Mouse (Mus musculus) kidney, postnatal 14 days (tissue): Measurements from ENCODE around the gene Gm45140.
A peak's percentile ranks its signal among the peaks of the same experiment; 100 is the strongest.
"Not testable (repeated sequence)": the region's sequence is repeated elsewhere in the genome, so short reads cannot be mapped to it uniquely, and the experiment has no call there.

Experiments used
- DNase-seq: peaks from one replicate; pipeline ENCODE4 v3.0.0; 2022; ENCODE audit warnings: mixed read lengths

Gm45140 gene

DNA sequence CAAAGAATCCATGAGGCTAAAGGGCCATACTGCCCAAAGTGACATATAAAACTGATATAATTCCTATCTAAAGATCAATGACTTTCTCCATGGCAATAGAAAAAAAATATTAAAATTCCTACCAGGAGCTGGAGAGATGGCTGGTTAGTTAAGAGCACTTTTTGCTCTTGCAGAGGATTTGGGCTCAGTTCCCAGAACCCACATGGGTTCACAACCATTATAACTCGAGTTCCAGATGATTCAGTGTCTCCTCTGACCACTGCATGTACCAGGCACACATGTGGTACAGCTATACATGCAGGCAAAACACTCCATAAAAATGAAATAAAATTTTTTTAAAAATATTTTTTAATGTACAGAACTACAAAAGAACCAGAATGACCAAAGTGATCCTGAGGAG lies 61.1 kb downstream of the Gm45140 start:
- no peak for DNase-seq

DNA sequence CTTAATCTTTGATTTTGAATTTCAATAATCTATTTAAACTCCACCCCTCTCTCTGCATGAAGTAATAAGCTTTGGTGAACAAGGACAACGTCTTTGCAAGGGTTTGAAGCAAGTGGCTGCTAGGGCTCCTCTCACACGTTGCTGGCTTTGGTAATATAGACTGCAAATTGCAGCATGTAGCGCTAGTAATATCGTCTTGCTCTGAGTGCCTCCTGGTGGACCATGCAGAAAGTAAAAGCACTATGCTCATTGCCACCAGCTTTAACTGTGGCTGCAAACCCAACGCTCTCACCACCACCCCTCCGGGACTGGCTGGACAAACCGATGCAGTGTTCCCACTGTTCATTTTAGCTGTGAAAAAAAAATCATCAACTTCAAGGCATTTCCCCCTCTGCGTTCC lies 65.0 kb downstream of the Gm45140 start:
- peak; percentile 39 for DNase-seq

DNA sequence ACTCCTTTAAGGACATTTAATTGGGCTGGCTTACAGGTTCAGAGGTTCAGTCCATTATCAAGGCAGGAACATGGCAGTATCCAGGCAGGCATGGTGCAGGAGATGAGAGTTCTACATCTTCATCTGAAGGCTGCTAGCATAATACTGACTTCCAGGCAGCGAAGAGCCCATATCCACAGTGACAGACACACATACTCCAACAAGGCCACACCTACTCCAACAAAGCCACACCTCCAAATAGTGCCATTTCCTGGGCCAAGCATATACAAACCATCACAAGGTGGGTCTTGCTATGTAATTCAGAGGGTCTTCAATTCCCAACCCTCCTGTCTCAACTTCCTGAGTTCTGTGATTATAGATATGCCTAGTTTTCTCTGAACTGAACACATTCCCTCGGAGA lies 71.3 kb downstream of the Gm45140 start:
- not testable (repeated sequence) for DNase-seq

DNA sequence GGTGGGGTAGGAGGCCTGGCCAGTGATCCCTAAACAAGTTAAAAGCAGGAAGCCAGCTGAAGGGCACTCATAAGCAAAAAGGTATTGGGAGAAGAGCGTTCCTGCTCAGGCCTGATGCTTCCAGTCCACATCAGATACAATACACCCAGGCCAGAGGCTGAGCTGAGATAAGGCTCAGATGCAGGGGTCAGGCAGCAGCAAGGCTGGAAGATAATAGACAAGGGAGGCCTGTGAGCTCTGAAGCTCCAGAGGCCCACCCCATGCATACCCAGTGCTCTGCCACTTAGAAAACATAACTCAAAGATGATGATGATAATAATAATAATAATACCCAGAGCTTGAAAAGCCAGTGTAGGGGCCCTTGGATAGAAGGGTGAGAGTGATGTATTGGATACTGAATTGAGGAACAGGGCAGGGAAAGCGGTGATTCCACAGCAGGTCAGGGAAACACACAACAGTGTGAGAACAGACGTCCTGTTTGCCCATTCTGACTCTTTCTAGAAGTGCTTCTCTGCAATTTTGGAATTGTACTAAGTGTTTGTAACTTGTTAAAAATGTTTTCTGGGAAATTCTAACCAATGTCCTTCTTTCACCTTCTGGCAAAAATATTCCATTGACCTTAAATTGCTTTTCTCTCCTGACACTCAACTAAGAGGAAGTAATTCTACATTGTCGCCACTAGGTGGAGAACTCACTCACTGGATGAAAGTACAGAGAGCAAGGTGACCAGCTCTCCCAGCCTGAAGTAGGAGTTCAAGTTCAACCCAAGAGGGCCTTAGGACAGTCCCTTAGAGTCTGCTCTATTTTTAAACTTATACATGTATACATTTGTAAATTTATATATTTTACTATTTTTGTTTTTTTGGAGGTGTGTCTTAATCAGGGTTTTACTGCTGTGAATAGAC lies 72.0 kb downstream of the Gm45140 start:
- peak; percentile 55 for DNase-seq

GRCm38 (mm10) chr6:87762161-87762560 lies 73.4 kb downstream of the Gm45140 start:
- no peak for DNase-seq

GRCm38 (mm10) chr6:87759850-87760249 lies 75.7 kb downstream of the Gm45140 start:
- no peak for DNase-seq

DNA sequence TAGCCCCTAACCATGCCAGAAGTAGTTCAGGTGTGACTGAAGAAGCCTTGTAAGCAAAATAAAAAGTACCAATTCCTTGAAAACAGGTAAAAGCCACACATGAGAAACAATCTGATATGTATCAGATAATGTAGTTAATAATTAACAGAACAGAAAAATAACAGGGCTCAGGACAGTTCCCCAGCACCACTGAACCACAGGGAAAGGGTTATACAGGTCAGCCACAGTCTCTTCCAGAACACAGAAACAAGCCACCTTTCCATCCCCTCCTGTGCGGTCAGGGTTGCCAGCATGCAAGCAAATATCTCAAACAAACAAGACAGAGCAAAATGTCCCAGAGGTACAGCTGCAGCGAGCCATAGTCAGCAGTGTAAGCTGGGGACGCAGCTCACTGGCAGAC lies 76.2 kb downstream of the Gm45140 start:
- no peak for DNase-seq

DNA sequence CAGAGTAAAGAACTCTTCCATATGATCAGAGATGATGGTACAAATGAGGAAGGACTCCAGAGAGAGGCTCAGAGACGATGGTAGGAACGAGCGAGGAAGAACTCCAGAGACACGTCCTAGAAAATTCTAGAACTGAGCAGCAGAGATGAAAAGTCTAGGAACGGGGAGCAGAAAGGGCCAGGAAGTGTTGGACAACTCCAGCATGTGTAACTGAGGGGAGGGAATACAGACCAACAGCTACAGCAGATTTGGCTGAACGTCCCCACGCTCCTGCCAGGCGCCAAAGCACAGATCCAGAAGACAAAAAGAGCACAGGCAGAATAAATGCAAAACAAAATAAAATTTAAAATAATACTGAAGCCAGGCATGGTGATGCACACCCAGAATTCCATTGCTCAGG lies 78.7 kb downstream of the Gm45140 start:
- no peak for DNase-seq

GRCm38 (mm10) chr6:87755196-87755595 lies 80.4 kb downstream of the Gm45140 start:
- DNase-seq, result no peak

- DNase-seq, result no peak
Measured at GRCm38 (mm10) chr6:87751574-87751973, 84.0 kb downstream of the Gm45140 start.

- DNase-seq, result no peak
Measured at GRCm38 (mm10) chr6:87750184-87750910, 85.2 kb downstream of the Gm45140 start.

GRCm38 (mm10) chr6:87748531-87748930 lies 87.1 kb downstream of the Gm45140 start:
- no peak for DNase-seq

DNA sequence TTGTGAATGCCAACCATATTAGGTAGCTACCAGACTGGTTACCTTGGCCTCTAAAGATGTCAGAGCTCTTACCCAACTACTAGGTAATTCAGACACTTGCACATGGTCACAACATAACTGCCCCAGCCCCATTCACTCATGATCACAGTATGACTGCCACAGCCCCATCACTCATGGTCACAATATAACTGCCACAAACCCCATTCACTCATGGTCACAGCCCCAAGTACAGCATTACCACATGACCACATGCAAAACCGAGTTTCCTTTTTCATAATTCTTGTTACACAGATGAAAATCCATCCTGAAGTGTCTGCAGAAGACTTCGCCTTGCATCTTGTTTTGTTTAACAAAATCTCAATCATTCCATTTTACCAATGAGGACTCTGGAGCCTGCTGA lies 87.5 kb downstream of the Gm45140 start:
- DNase-seq, result no peak

- peak; percentile 70 for DNase-seq
Measured at GRCm38 (mm10) chr6:87746849-87747248, 88.7 kb downstream of the Gm45140 start.

DNA sequence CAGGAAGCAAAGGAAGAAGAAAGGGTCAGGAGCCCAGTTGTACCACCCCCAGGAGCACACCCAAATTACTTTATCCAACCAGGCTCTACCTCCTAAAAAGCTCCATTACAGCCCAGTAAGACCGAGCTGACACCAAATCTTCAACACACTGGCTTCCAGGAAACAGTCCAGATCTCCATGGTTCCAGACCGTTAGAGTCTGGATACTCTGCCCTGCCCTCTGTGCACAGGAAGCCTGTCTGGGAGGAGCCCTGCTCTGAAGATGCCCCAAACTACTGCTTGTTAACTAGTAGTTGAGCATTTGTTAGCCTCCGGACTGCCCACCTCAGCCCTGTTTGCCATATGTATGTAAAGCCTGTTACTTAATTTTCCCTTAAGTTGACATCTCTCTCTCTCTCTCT lies 89.5 kb downstream of the Gm45140 start:
- peak; percentile 43 for DNase-seq

DNA sequence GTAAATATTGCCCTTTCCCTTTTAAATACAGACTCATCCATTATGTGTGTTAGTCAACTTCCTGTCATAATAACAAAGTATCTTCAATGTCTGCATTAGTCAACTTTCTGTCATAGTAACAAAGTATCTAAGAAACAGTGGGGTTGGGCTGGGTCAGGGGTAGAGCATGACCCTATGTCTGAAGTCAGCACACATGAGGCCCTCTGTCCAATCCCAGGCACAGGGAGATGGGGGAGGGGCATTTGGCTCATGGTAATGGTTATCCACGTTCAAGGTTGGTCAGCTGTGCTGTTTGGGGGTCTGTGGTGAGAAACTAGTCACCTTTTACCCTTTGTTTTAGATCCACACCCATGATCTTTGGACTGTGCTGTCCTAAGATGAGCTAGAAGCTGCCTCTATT lies 90.3 kb downstream of the Gm45140 start:
- DNase-seq, result peak; percentile 42

DNA sequence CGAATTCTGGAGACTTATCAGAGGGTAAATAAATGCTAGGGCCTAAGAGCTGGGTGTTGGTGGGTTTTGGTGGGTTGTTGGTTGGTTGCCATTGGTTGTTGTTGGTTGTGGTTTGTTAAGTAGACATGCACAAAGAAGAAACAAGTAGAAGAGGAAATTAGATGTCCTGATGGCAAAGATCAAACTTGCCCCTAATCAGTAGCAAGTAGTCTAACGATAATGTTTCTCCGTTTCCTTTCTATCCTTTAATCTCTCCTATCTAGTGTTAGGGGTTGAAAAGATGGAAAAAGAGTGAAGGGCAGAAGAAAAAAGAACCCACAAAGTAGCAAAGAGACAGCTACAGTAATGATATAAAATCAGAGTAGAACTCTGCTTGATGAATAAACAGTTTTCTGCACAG lies 91.0 kb downstream of the Gm45140 start:
- DNase-seq, result no peak

- DNase-seq, result no peak
Measured at GRCm38 (mm10) chr6:87743281-87743680, 92.3 kb downstream of the Gm45140 start.

- no peak for DNase-seq
Measured at GRCm38 (mm10) chr6:87742804-87743203, 92.8 kb downstream of the Gm45140 start.

DNA sequence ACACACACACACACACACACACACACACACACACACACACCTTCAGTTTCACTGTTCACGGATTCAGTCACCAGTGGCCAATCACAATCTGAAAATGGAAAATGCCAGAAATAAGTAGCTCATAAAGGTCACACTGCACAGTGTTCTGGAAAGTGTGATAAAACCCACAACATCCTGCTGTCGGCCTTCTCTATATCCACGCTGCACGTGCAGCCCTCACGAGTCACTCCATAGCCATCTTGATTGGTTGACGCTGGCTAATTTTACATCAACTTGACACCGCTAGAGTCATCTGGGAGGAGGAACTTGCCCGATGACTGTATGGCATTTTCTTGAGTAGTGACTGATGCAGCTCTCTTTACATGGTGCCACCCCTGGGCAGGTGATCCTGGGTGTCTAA lies 93.6 kb downstream of the Gm45140 start:
- no peak for DNase-seq

GRCm38 (mm10) chr6:87740496-87740895 lies 95.1 kb downstream of the Gm45140 start:
- no peak for DNase-seq

- no peak for DNase-seq
Measured at GRCm38 (mm10) chr6:87739898-87740297, 95.7 kb downstream of the Gm45140 start.
